Mouse (Mus musculus) midbrain, embryonic 16.5 days (tissue): ENCODE data around the gene Tgfbr2. TPM values are rescaled to one million over a fixed set of nuclear protein-coding genes. Genes with fewer than 3 reads are reported as not detected.

Source experiments
- ATAC-seq: fragments of 200-750 bp; cut with Nextera tagmentation; 2 replicates; pipeline ENCODE4 v1.8.0; 2017; ENCODE audit warnings: moderate TSS enrichment
- H3K27ac ChIP-seq: fragments of 300-500 bp; sonication (generic); 2 replicates; pipeline ENCODE4 v1.5.1; 2014; ENCODE audit warnings: mild to moderate bottlenecking, low read length, mixed read lengths
- H3K27me3 ChIP-seq: fragments of 300-500 bp; sonication (generic); 2 replicates; pipeline ENCODE4 v1.6.1; 2014; ENCODE audit warnings: low read depth, low read length, mixed read lengths; ENCODE audit not compliant: control insufficient read depth, insufficient read depth
- H3K36me3 ChIP-seq: fragments of 300-500 bp; sonication (generic); 2 replicates; pipeline ENCODE4 v1.6.1; 2014; ENCODE audit warnings: mild to moderate bottlenecking, low read length, moderate library complexity, mixed read lengths; ENCODE audit not compliant: control insufficient read depth, insufficient read depth
- H3K4me1 ChIP-seq: fragments of 300-500 bp; sonication (generic); 2 replicates; pipeline ENCODE4 v1.6.1; 2014; ENCODE audit warnings: mild to moderate bottlenecking, low read length, mixed read lengths; ENCODE audit not compliant: control insufficient read depth, insufficient read depth
- H3K4me2 ChIP-seq: fragments of 300-500 bp; sonication (generic); 2 replicates; pipeline ENCODE4 v1.6.1; 2014; ENCODE audit warnings: mild to moderate bottlenecking, low read length, mixed read lengths
- H3K4me3 ChIP-seq: fragments of 300-500 bp; sonication (generic); 2 replicates; pipeline ENCODE4 v1.5.1; 2014; ENCODE audit warnings: low read depth, mild to moderate bottlenecking, low read length, moderate library complexity, mixed read lengths
- H3K9ac ChIP-seq: fragments of 300-500 bp; sonication (generic); 2 replicates; pipeline ENCODE4 v1.6.1; 2014; ENCODE audit warnings: low read depth, low read length, mixed read lengths
- H3K9me3 ChIP-seq: fragments of 300-500 bp; sonication (generic); replicated peaks from 2 replicates; pipeline ENCODE4 v1.6.1; 2014; ENCODE audit warnings: mild to moderate bottlenecking, low read length, mixed read lengths; ENCODE audit not compliant: control insufficient read depth, poor library complexity, severe bottlenecking
- WGBS: fragments of 180-500 bp; shearing (Covaris S2); extraction: QIAGEN DNeasy Blood & Tissue Kit; methylation state at CpG from one replicate; pipeline ENCODE4 v1.1.7; 2014; 5-methylcytosine and 5-hydroxymethylcytosine counted together
- polyA plus RNA-seq: library from polyadenylated mRNA; unstranded; fragments of >200 nt; fragmentation: Nextera tagmentation; extraction: Ambion mirVana; gene quantifications from 2 replicates; pipeline ENCODE4 v1.2.1, GENCODE M21; 2015

The Tgfbr2 gene
- polyA plus RNA-seq, 1 experiment from 2014 or later: 7.1 TPM

DNA sequence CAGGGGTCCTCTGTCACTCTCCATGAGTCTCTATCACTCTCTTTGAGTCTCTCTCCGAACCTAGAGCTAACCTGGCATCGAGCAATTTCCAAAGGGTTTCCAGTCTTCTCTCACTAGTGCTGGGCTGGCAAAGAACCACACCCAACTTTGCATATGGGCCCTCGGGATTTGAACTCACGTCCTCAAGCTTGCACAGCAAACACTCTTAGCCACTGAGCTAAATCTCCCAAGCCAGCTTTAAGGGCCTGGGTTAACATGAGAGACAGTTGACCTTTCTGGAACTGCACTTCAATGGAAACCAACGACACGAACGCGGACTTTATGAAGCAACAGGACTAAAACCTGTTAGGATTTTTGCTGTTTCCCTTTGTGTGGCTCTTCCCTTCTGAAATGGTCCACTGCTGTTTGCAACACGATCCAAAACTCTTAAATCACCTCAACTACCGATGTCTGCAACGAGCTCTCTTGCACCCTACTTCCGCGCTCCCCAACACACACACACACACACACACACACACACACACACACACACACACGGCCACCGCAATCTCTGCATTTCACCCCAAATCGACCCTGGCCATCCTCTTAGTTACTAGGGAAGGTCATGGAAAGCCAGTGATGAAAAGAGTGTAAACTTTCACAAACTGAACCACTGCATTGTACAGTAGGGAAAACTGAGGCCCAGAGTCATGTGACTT, 1.5 kb downstream of the Tgfbr2 start:
- H3K9me3 ChIP-seq: no peaks in the 10 kb centered on the region
- H3K4me2 ChIP-seq: no peak overlapping the region; the same call in 1 of the 2 replicates
- H3K4me3 ChIP-seq: peak overlapping the region; percentile 57; the same call in 1 of the 2 replicates
- WGBS: 85% methylated on average over 16 of the region's 16 CpGs
- peaks cover 28% of the 10 kb centered on the region for H3K27me3 ChIP-seq
- no peak overlapping the region for H3K9ac ChIP-seq
- H3K36me3 ChIP-seq: no peaks in the 10 kb centered on the region
- no peak for ATAC-seq
- peaks cover 17% of the 10 kb centered on the region for H3K4me1 ChIP-seq
- H3K27ac ChIP-seq: no peak overlapping the region

DNA sequence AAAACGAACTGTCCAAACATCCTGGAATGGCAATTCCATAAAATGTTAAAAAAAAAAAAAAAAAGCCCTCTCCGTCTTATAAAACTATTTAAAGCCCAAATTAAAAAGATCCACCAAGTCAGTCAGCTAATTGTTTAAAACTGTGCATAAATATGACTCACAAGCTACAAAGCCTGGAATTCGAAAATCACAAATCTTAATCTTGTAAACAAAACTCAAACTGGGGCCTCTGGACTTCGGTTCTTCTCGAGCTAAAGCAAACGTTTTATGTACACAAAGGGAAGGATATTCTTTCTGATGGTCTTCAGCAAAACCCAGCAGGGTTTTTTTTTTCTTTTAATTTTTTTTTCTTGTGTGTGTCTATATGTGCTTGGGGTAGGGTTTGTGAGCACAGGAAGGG, 2.1 kb downstream of the Tgfbr2 start:
- no peak overlapping the region for H3K27ac ChIP-seq
- peaks cover 17% of the 10 kb centered on the region for H3K4me1 ChIP-seq
- no peaks in the 10 kb centered on the region for H3K9me3 ChIP-seq
- no peak overlapping the region for H3K4me2 ChIP-seq
- 81% methylated on average over 6 of the region's 6 CpGs for WGBS
- no peaks in the 10 kb centered on the region for H3K36me3 ChIP-seq
- peaks cover 28% of the 10 kb centered on the region for H3K27me3 ChIP-seq
- no peak overlapping the region for H3K9ac ChIP-seq
- H3K4me3 ChIP-seq: no peak overlapping the region
- ATAC-seq: no peak

- Histone ChIP-seq H3K36me3 (no peaks in the 10 kb centered on the region), H3K4me2 (no peak overlapping the region), H3K9me3 (no peaks in the 10 kb centered on the region), H3K27me3 (peaks cover 8% of the 10 kb centered on the region; the same call in 1 of the 2 replicates), H3K27ac (no peak overlapping the region), H3K4me1 (peaks cover 3% of the 10 kb centered on the region; the same call in 1 of the 2 replicates), H3K4me3 (no peak overlapping the region), H3K9ac (no peak overlapping the region)
- 83% methylated on average over 6 of the region's 6 CpGs for WGBS
- no peak for ATAC-seq
These were observed 6.1 kb downstream of the Tgfbr2 start for GRCm38 (mm10) chr9:116169067-116169466.

GRCm38 (mm10) chr9:116167304-116167880, 7.8 kb downstream of the Tgfbr2 start:
- Histone ChIP-seq H3K4me1 (peaks cover 3% of the 10 kb centered on the region; the same call in 1 of the 2 replicates), H3K4me3 (no peak overlapping the region), H3K9me3 (no peaks in the 10 kb centered on the region; the same call in 1 of the 2 replicates), H3K27ac (no peak overlapping the region), H3K27me3 (no peaks in the 10 kb centered on the region), H3K4me2 (no peak overlapping the region), H3K36me3 (no peaks in the 10 kb centered on the region), H3K9ac (no peak overlapping the region)
- 85% methylated on average over 6 of the region's 6 CpGs for WGBS
- ATAC-seq: no peak

DNA sequence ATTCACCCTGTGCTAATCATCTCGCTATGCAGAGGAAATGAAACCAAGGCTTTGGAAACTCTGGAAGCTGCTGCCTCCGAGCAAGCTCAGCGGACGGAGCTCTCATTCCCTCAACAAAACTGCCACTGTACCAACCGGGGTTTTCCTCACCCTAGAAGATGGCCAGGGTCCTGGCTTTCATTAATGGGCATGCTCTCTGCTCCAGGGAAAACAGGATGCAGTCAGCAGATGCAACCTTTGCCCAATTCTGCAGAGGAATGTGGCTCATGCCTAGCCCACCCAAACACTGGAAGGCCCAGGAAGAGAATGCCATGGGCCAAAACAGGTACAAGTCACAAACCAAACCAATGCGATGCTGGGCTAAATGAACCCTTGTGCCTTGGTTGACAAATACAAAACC, 8.8 kb downstream of the Tgfbr2 start:
- no peak overlapping the region for H3K9ac ChIP-seq
- H3K4me3 ChIP-seq: no peak overlapping the region
- H3K27ac ChIP-seq: no peak overlapping the region
- no peaks in the 10 kb centered on the region for H3K36me3 ChIP-seq
- H3K9me3 ChIP-seq: no peaks in the 10 kb centered on the region; the same call in 1 of the 2 replicates
- ATAC-seq: no peak
- H3K4me2 ChIP-seq: no peak overlapping the region
- H3K4me1 ChIP-seq: peaks cover 3% of the 10 kb centered on the region; the same call in 1 of the 2 replicates
- H3K27me3 ChIP-seq: no peaks in the 10 kb centered on the region
- WGBS: 77% methylated on average over 6 of the region's 6 CpGs

DNA sequence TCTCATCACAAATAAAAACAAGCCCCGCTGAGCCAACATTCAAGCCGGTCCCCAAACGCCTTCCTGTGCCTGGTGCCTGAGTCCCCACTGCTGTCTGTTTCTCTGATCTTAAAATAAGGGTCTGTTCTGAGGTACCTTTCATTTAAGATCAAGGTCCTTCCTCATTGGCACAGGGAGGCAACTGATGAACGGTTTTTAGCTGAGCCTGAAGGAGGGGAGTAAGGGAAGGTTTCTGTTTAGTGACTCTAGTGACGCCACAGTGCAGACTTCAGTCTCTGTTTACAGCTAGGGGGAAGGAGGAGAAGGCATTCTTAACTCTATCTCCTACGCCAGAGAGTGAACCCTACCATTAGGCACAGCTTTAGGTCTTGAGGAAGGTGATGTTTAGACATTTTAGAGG, 11.3 kb downstream of the Tgfbr2 start:
- 71% methylated on average over 6 of the region's 6 CpGs for WGBS

GRCm38 (mm10) chr9:116162866-116163374, 12.2 kb downstream of the Tgfbr2 start:
- WGBS: 95% methylated on average over 7 of the region's 7 CpGs
- no peaks in the 10 kb centered on the region; the same call in 1 of the 2 replicates for H3K9me3 ChIP-seq

More for the DNA sequence above, 11.3 kb downstream of the Tgfbr2 start:
- Histone ChIP-seq H3K4me3 (no peak overlapping the region), H3K36me3 (no peaks in the 10 kb centered on the region), H3K4me1 (no peaks in the 10 kb centered on the region), H3K4me2 (no peak overlapping the region), H3K27me3 (no peaks in the 10 kb centered on the region), H3K27ac (no peak overlapping the region), H3K9ac (no peak overlapping the region), H3K9me3 (no peaks in the 10 kb centered on the region; the same call in 1 of the 2 replicates)
- ATAC-seq: no peak

GRCm38 (mm10) chr9:116160860-116161259, 14.3 kb downstream of the Tgfbr2 start:
- Histone ChIP-seq H3K9ac (no peak overlapping the region), H3K36me3 (no peaks in the 10 kb centered on the region), H3K4me2 (no peak overlapping the region), H3K27me3 (no peaks in the 10 kb centered on the region), H3K27ac (no peak overlapping the region), H3K9me3 (no peaks in the 10 kb centered on the region; the same call in 1 of the 2 replicates), H3K4me1 (no peaks in the 10 kb centered on the region), H3K4me3 (no peak overlapping the region)
- WGBS: 93% methylated on average over 7 of the region's 7 CpGs
- ATAC-seq: no peak

More at GRCm38 (mm10) chr9:116162866-116163374, 12.2 kb downstream of the Tgfbr2 start:
- H3K9ac ChIP-seq: no peak overlapping the region
- no peak overlapping the region for H3K4me2 ChIP-seq
- H3K4me3 ChIP-seq: no peak overlapping the region
- no peak overlapping the region for H3K27ac ChIP-seq
- H3K4me1 ChIP-seq: no peaks in the 10 kb centered on the region
- no peaks in the 10 kb centered on the region for H3K36me3 ChIP-seq
- H3K27me3 ChIP-seq: no peaks in the 10 kb centered on the region
- no peak for ATAC-seq

DNA sequence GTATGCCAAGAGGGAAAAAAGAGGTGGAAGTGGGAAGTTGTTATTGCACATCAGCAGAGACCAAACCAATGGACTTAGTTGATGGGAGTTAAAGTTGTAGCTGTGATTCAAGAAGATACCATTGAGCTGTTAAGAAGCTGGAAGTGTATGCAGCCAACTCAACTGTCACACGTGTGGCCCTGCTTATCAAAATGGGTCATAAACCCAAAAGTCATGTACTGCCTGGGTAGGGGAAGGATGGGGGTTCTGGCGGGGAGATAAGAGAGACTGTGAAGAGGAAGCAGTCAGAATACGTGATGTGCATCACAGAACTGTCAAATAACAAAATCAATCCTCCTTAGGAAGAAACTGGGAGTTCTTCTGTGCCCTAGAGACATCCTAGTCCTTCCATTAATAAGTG, 15.1 kb downstream of the Tgfbr2 start:
- Histone ChIP-seq H3K27me3 (no peaks in the 10 kb centered on the region), H3K4me2 (no peak overlapping the region), H3K9ac (no peak overlapping the region), H3K27ac (no peak overlapping the region), H3K36me3 (no peaks in the 10 kb centered on the region), H3K4me3 (no peak overlapping the region), H3K9me3 (no peaks in the 10 kb centered on the region; the same call in 1 of the 2 replicates), H3K4me1 (no peaks in the 10 kb centered on the region)
- WGBS: 81% methylated on average over 3 of the region's 3 CpGs
- no peak for ATAC-seq
